Mouse (Mus musculus) neural tube, embryonic 11.5 days (tissue): Measurements from ENCODE around the gene Ttc39d. TPM values are rescaled to one million over a fixed set of nuclear protein-coding genes. Genes with fewer than 3 reads are reported as not detected.

Experiments used
- ATAC-seq: fragments of 200-750 bp; cut with Nextera tagmentation; 2 replicates; pipeline ENCODE4 v1.8.0; 2017; ENCODE audit warnings: moderate number of reproducible peaks, mild to moderate bottlenecking, moderate TSS enrichment, moderate library complexity; ENCODE audit not compliant: insufficient read depth, low FRiP score, low TSS enrichment
- DNase-seq: peaks from one replicate; pipeline ENCODE4 v3.0.0-alpha.2; 2015; ENCODE audit warnings: low spot score
- H3K27ac ChIP-seq: fragments of 300-500 bp; sonication (generic); 2 replicates; pipeline ENCODE4 v1.5.1; 2014; ENCODE audit warnings: low read depth, mild to moderate bottlenecking, low read length
- H3K27me3 ChIP-seq: fragments of 300-500 bp; sonication (generic); 2 replicates; pipeline ENCODE4 v1.6.1; 2014; ENCODE audit warnings: mild to moderate bottlenecking, low read length, mixed read lengths; ENCODE audit not compliant: control insufficient read depth, insufficient read depth
- H3K36me3 ChIP-seq: fragments of 300-500 bp; sonication (generic); 2 replicates; pipeline ENCODE4 v1.6.1; 2014; ENCODE audit warnings: mild to moderate bottlenecking, low read length, moderate library complexity, mixed read lengths; ENCODE audit not compliant: control insufficient read depth, insufficient read depth
- H3K4me1 ChIP-seq: fragments of 300-500 bp; sonication (generic); 2 replicates; pipeline ENCODE4 v1.6.1; 2014; ENCODE audit warnings: low read length, mixed read lengths; ENCODE audit not compliant: control insufficient read depth, insufficient read depth
- H3K4me2 ChIP-seq: fragments of 300-500 bp; sonication (generic); 2 replicates; pipeline ENCODE4 v1.6.1; 2014; ENCODE audit warnings: low read depth, mild to moderate bottlenecking, moderate library complexity
- H3K4me3 ChIP-seq: fragments of 300-500 bp; sonication (generic); 2 replicates; pipeline ENCODE4 v1.5.1; 2014; ENCODE audit warnings: low read depth, low read length
- H3K9ac ChIP-seq: fragments of 300-500 bp; sonication (generic); 2 replicates; pipeline ENCODE4 v1.6.1; 2014; ENCODE audit warnings: mild to moderate bottlenecking, low read length
- H3K9me3 ChIP-seq: fragments of 300-500 bp; sonication (generic); 2 replicates; pipeline ENCODE4 v1.6.1; 2016; ENCODE audit warnings: low read length; ENCODE audit not compliant: control insufficient read depth
- WGBS: fragments of 180-500 bp; shearing (Covaris S2); extraction: QIAGEN DNeasy Blood & Tissue Kit; methylation state at CpG from one replicate; pipeline ENCODE4 v1.1.7; 2014; 5-methylcytosine and 5-hydroxymethylcytosine counted together
- polyA plus RNA-seq: library from polyadenylated mRNA; unstranded; fragments of >200 nt; fragmentation: Nextera tagmentation; extraction: Ambion mirVana; gene quantifications from 2 replicates; pipeline ENCODE4 v1.2.1, GENCODE M21; 2014

Ttc39d gene
- not detected in 2 replicates for polyA plus RNA-seq

- WGBS, result under 1% methylated on average over 87 of the region's 95 CpGs
- Histone ChIP-seq H3K4me2 (peak within 1 kb of the TSS; percentile 86), H3K4me3 (peak within 1 kb of the TSS; percentile 97), H3K9ac (peak within 1 kb of the TSS; percentile 99), H3K36me3 (peaks cover 13% of the 10 kb centered on the region), H3K9me3 (no peaks in the 10 kb centered on the region), H3K4me1 (peaks cover 6% of the 10 kb centered on the region), H3K27ac (peak within 1 kb of the TSS; percentile 98), H3K27me3 (no peaks in the 10 kb centered on the region)
- ATAC-seq, result peak; percentile 93
- peak; percentile 98 for DNase-seq
These were observed at the start of gene Ttc39d, which contains the start of gene Srsf7 for GRCm38 (mm10) chr17:80206671-80207581. Ttc39d (plus strand) TSS chr17:80207460. Srsf7 (minus strand) TSS chr17:80207307.

DNA sequence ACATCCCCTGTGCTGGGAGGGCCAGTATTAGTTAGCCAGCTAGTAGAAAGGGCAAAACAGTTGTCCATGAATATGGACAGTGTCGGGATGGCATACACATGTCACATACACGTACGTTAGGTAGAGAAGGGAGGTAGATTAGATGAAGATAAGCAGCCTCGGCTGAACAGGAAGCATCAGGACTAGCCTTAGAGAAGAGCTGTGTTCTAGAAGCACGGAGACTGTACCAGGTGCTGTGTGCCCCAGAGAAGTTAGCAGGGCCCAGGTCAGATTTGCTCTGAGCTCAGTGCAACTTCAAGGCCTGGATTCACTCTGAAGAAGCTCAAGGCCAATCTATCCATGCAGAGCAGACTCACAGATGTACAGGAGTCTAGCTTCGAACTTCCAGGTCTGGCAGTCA lies 49.8 kb upstream of the Ttc39d start:
- WGBS, result 94% methylated on average over 6 of the region's 6 CpGs
- DNase-seq, result no peak
- Histone ChIP-seq H3K9ac (no peak overlapping the region), H3K27ac (no peak overlapping the region), H3K4me1 (no peaks in the 10 kb centered on the region), H3K36me3 (no peaks in the 10 kb centered on the region), H3K4me3 (no peak overlapping the region), H3K4me2 (no peak overlapping the region), H3K9me3 (no peaks in the 10 kb centered on the region), H3K27me3 (no peaks in the 10 kb centered on the region)
- no peak for ATAC-seq

- ATAC-seq (no peak), DNase-seq (no peak)
- 83% methylated on average over 5 of the region's 5 CpGs for WGBS
- H3K4me3 ChIP-seq, result no peak overlapping the region
- no peaks in the 10 kb centered on the region for H3K36me3 ChIP-seq
- H3K27me3 ChIP-seq, result no peaks in the 10 kb centered on the region
- no peak overlapping the region for H3K9ac ChIP-seq
- H3K4me2 ChIP-seq, result no peak overlapping the region
- no peaks in the 10 kb centered on the region for H3K9me3 ChIP-seq
- H3K27ac ChIP-seq, result no peak overlapping the region
- H3K4me1 ChIP-seq, result no peaks in the 10 kb centered on the region
These were observed 46.8 kb upstream of the Ttc39d start for GRCm38 (mm10) chr17:80160454-80160853.

- Histone ChIP-seq H3K9ac (no peak overlapping the region), H3K4me1 (peaks cover 10% of the 10 kb centered on the region), H3K4me2 (no peak overlapping the region), H3K9me3 (no peaks in the 10 kb centered on the region), H3K27ac (no peak overlapping the region), H3K4me3 (no peak overlapping the region), H3K36me3 (no peaks in the 10 kb centered on the region), H3K27me3 (no peaks in the 10 kb centered on the region)
- no peak for DNase-seq
- no peak for ATAC-seq
- 93% methylated on average over 8 of the region's 8 CpGs for WGBS
These were observed 43.3 kb upstream of the Ttc39d start for GRCm38 (mm10) chr17:80163991-80164390.

DNA sequence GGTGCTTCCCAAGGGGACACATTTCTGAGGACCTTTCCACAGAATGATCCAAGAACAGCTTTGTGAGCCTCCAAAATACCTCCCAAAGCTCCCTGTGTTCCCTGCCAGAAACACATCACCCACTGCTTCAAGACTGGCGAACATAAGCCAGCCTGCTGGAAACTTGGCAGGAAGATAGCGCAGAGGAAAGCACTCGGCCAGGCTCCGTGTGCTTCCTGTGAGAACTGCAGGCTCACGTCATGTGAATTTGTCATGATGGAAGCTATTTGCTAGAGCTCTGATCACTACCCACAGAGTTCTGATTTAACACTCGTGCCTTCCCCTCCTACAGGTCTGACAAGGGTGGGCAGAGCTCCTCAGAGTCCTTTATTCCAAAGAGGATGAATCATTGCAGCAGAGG lies 41.5 kb upstream of the Ttc39d start:
- no peaks in the 10 kb centered on the region for H3K9me3 ChIP-seq
- peaks cover 10% of the 10 kb centered on the region for H3K4me1 ChIP-seq
- H3K4me2 ChIP-seq, result no peak overlapping the region
- 87% methylated on average over 6 of the region's 6 CpGs for WGBS
- ATAC-seq, result no peak
- no peak overlapping the region for H3K9ac ChIP-seq
- no peaks in the 10 kb centered on the region for H3K36me3 ChIP-seq
- H3K27me3 ChIP-seq, result no peaks in the 10 kb centered on the region
- H3K4me3 ChIP-seq, result no peak overlapping the region
- H3K27ac ChIP-seq, result no peak overlapping the region
- DNase-seq, result no peak

DNA sequence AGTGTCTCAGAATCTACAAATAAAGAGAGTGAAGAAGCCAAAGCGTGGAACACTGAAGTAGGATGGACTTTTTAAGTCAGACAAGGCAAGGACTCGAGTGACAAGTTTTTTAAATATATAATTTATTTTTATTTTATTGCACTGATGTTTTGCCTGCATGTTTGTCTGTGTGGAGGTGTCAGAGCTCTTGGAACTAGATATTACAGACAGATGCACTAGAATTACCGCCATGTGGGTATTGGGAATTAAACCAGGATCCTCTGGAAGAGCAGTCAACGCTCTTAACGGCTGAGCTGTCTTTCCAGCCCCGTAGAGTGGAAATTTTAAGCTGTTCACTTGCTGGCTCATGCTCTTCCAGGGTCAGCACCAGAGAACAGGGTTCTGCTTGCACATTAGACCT lies 40.9 kb upstream of the Ttc39d start:
- no peaks in the 10 kb centered on the region for H3K9me3 ChIP-seq
- 91% methylated on average over 6 of the region's 6 CpGs for WGBS
- ATAC-seq, result no peak

DNA sequence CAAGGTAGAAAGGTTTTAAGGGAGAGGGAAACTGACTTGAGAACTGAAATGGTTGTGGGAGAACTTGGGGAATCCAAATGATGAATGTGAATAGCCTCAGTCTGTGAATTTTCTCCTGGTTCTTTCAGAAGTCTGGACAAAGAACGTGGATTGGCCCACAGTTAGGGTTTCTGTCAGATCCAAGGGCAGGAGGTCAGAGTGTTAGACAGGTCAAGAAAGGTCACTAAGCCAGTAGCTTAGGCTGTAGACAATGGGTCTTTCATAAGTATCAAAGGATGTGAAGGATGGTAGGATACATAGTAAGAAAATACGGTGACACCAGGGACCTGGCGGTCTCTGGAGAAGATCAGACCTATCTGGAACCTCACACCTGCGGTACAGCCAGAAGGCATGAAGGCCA lies 39.8 kb upstream of the Ttc39d start:
- no peak for DNase-seq
- Histone ChIP-seq H3K27me3 (no peaks in the 10 kb centered on the region), H3K9me3 (no peaks in the 10 kb centered on the region), H3K9ac (no peak overlapping the region), H3K27ac (no peak overlapping the region), H3K4me1 (peaks cover 10% of the 10 kb centered on the region), H3K4me3 (no peak overlapping the region), H3K36me3 (no peaks in the 10 kb centered on the region), H3K4me2 (no peak overlapping the region)
- 58% methylated on average over 4 of the region's 4 CpGs for whole genome bisulfite sequencing
- ATAC-seq, result no peak

More for the DNA sequence above, 40.9 kb upstream of the Ttc39d start:
- H3K9ac ChIP-seq, result no peak overlapping the region
- no peaks in the 10 kb centered on the region for H3K36me3 ChIP-seq
- no peak overlapping the region for H3K27ac ChIP-seq
- peaks cover 10% of the 10 kb centered on the region for H3K4me1 ChIP-seq
- no peaks in the 10 kb centered on the region for H3K27me3 ChIP-seq
- H3K4me3 ChIP-seq, result no peak overlapping the region
- DNase-seq, result no peak
- H3K4me2 ChIP-seq, result no peak overlapping the region

DNA sequence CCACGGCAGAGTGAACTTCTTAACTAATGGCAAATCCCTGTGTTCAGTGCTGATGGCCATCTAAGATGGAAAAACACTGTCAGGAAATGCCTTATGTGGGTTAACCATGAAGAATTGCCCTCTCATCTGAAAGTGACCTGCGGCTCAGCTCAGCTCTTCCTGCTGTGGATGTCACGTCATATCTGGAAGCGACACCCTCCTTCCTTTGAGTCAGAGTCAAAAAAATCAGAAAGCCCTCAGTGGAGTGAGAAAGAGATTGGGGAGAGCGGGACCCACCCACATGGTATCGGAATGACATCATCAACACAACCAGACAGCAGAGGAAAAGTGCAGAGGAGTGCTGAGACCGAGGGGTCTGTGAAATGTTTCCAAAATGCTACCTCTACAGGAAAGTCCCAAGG lies 39.4 kb upstream of the Ttc39d start:
- 61% methylated on average over 7 of the region's 7 CpGs for WGBS

More for the DNA sequence above, 39.4 kb upstream of the Ttc39d start:
- no peaks in the 10 kb centered on the region for H3K36me3 ChIP-seq
- H3K9me3 ChIP-seq, result no peaks in the 10 kb centered on the region
- peaks cover 10% of the 10 kb centered on the region for H3K4me1 ChIP-seq
- H3K9ac ChIP-seq, result no peak overlapping the region
- no peak for ATAC-seq
- no peak overlapping the region for H3K4me3 ChIP-seq
- no peak for DNase-seq
- H3K27ac ChIP-seq, result no peak overlapping the region
- H3K4me2 ChIP-seq, result no peak overlapping the region
- H3K27me3 ChIP-seq, result no peaks in the 10 kb centered on the region
